Mouse (Mus musculus) megakaryocyte, embryonic 14.5 days (primary cell): ENCODE data around the gene Col18a1. TPM values are rescaled to one million over a fixed set of nuclear protein-coding genes. Genes with fewer than 3 reads are reported as not detected.

Experiments
- H3K27me3 ChIP-seq: replicated peaks from 2 replicates; pipeline ENCODE3; 2012; ENCODE audit warnings: inconsistent platforms
- H3K36me3 ChIP-seq: replicated peaks from 2 replicates; pipeline ENCODE3; 2012; ENCODE audit warnings: low read length, inconsistent platforms, mixed read lengths
- H3K4me1 ChIP-seq: 2 replicates; pipeline ENCODE4 v1.6.1; 2012; ENCODE audit warnings: inconsistent platforms
- H3K4me3 ChIP-seq: replicated peaks from 2 replicates; pipeline ENCODE3; 2012; ENCODE audit warnings: moderate library complexity, mild to moderate bottlenecking, inconsistent platforms
- H3K9me3 ChIP-seq: 2 replicates; pipeline ENCODE4 v1.6.1; 2012; ENCODE audit warnings: inconsistent platforms
- FLI1 ChIP-seq: IDR thresholded peaks from 2 replicates; pipeline ENCODE4 v1.6.1; 2012; ENCODE audit warnings: low read length, inconsistent platforms, mixed read lengths
- GATA1 ChIP-seq: IDR thresholded peaks from 3 replicates; pipeline ENCODE4 v1.6.1; 2012; ENCODE audit warnings: mixed read lengths, low read length, inconsistent platforms, borderline replicate concordance
- polyA plus RNA-seq: library from polyadenylated mRNA; stranded (reverse); fragments of >175 nt; gene quantifications from 2 replicates; pipeline ENCODE4 v1.2.3, GENCODE M21; 2012; ENCODE audit warnings: low replicate concordance; ENCODE audit not compliant: insufficient read depth

Col18a1 gene
- polyA plus RNA-seq, 1 experiment = 946 TPM

- Histone ChIP-seq H3K36me3 (peaks cover 90% of the 10 kb centered on the region), H3K4me3 (peak overlapping the region; percentile 48), H3K4me1 (peaks cover 95% of the 10 kb centered on the region), H3K27me3 (no peaks in the 10 kb centered on the region), H3K9me3 (no peaks in the 10 kb centered on the region)
- TF ChIP-seq GATA1 = no peak
- TF ChIP-seq FLI1 = no peak
Observed at GRCm38 (mm10) chr10:77116537-77117455, 49.6 kb downstream of the Col18a1 start.

DNA sequence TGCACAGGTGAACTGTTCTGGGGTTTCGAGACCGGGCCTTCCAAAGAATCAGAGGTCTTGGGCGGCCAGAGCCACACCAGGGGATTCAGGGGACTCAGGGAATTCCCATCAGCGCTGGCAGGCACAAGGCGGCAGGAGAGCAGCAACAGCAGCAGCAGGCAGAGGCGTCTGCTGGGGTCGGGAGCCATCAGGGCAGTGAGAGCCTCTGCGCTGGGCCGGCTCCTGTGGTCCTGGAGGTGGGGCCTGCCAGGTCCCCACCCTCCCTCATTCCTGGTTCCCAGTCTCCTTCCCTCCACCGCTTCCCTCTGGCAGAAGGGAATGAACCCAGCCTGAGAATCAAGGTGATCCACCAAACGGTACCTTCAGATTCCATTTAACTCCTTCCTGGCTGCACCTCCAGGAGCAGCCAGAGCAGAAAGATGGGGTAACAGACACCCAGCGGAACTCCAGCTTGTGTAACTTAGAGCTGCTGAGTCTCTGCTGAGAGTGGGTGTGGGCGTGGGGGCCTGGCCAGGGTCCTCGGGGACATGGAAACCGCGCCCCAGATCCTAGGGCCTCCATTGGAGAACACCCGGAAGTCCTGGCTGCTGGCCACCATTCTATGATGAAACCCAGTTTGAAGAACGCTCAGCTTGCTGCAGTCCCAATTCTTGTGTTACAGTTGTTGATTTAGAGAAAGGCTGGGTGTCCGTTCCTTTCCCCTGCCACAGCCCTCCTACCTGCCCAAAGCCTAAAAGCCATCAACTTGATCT, 52.7 kb downstream of the Col18a1 start:
- no peaks in the 10 kb centered on the region for H3K27me3 ChIP-seq
- H3K4me3 ChIP-seq = no peak overlapping the region

GRCm38 (mm10) chr10:77111550-77112249, 54.6 kb downstream of the Col18a1 start:
- peaks cover 5% of the 10 kb centered on the region for H3K9me3 ChIP-seq
- no peak for TF ChIP-seq FLI1
- TF ChIP-seq GATA1 = no peak
- no peaks in the 10 kb centered on the region for H3K27me3 ChIP-seq
- peaks cover 96% of the 10 kb centered on the region for H3K4me1 ChIP-seq
- H3K4me3 ChIP-seq = peak overlapping the region; percentile 24
- peaks cover 86% of the 10 kb centered on the region for H3K36me3 ChIP-seq

More for the DNA sequence above, 52.7 kb downstream of the Col18a1 start:
- no peaks in the 10 kb centered on the region for H3K9me3 ChIP-seq
- H3K36me3 ChIP-seq = peaks cover 88% of the 10 kb centered on the region
- TF ChIP-seq FLI1 = no peak
- no peak for TF ChIP-seq GATA1
- peaks cover 96% of the 10 kb centered on the region for H3K4me1 ChIP-seq

DNA sequence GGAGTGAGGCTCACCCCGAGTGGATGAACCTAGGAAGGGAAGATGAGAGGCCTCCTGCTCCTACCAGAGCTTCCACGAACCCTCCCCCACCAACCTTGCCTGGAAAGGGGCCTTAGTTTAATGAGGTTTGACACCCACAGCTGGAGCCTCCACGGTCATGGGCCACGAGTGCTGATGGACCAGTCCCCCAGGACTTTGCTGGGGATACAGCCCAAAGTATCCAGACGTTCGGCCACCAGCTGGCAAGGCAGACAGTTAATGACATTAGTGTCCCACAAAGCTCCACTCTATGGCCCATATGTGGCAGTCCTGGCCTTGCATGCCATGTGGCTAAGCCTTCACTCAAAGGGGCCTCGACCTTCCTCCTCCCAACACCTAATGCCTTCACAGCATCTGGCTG, 55.5 kb downstream of the Col18a1 start:
- TF ChIP-seq GATA1 = no peak
- TF ChIP-seq FLI1 = no peak
- Histone ChIP-seq H3K27me3 (no peaks in the 10 kb centered on the region), H3K4me1 (peaks cover 90% of the 10 kb centered on the region), H3K9me3 (peaks cover 10% of the 10 kb centered on the region), H3K4me3 (no peak overlapping the region), H3K36me3 (peaks cover 86% of the 10 kb centered on the region)

- H3K27me3 ChIP-seq = no peaks in the 10 kb centered on the region
- no peak for TF ChIP-seq FLI1
- TF ChIP-seq GATA1 = no peak
Observed at GRCm38 (mm10) chr10:77110010-77110409, 56.3 kb downstream of the Col18a1 start.

DNA sequence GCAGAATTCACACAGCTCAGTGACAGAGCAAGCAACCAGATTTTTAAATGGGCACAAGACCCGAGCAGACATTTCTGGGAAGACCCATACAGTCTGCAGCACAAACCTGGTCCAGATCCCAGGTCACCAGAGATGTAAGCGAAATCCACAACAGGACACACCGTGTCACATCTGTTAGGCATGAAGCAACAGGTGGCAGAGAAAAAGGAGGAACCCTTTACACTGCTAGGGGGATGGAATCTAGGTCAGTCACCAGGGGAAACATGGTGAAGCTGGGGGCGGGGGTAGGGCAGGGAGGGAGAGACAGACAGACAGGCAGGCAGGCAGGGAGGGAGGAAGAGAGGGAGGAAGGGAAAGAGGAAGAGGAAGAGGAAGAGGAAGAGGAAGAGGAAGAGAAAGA, 58.2 kb downstream of the Col18a1 start:
- Histone ChIP-seq H3K4me3 (no peak overlapping the region), H3K36me3 (peaks cover 71% of the 10 kb centered on the region), H3K4me1 (peaks cover 91% of the 10 kb centered on the region), H3K27me3 (no peaks in the 10 kb centered on the region), H3K9me3 (peaks cover 11% of the 10 kb centered on the region)
- no peak for TF ChIP-seq GATA1
- TF ChIP-seq FLI1 = no peak

More at GRCm38 (mm10) chr10:77110010-77110409, 56.3 kb downstream of the Col18a1 start:
- Histone ChIP-seq H3K4me1 (peaks cover 91% of the 10 kb centered on the region), H3K4me3 (no peak overlapping the region), H3K36me3 (peaks cover 89% of the 10 kb centered on the region), H3K9me3 (peaks cover 11% of the 10 kb centered on the region)

DNA sequence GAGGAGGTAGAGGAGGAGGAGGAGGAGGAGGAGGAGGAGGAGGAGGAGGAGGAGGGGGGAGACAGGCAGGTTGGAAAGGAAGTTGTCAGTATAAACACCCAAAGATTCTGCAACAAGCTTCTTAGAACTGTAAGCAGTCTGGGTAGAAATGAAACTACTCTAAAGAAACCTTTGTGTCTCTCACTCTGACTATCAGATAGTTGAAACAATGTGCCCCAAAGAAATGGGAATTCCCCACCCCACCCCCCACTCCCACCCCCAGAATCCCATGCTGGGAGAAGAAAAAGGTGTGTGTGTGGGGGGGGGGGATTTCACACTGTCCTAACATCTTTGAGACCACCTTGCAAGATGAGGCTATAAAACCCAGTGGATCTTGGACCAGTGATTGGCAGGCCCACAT, 62.0 kb downstream of the Col18a1 start:
- Histone ChIP-seq H3K9me3 (peaks cover 11% of the 10 kb centered on the region), H3K36me3 (peaks cover 57% of the 10 kb centered on the region), H3K4me3 (peak overlapping the region; percentile 31), H3K4me1 (peaks cover 81% of the 10 kb centered on the region), H3K27me3 (no peaks in the 10 kb centered on the region)
- TF ChIP-seq FLI1 (no peak), GATA1 (no peak)

- Histone ChIP-seq H3K4me1 (peaks cover 81% of the 10 kb centered on the region), H3K9me3 (peaks cover 11% of the 10 kb centered on the region), H3K36me3 (peaks cover 61% of the 10 kb centered on the region), H3K4me3 (peak overlapping the region; percentile 77), H3K27me3 (no peaks in the 10 kb centered on the region)
- no peak for TF ChIP-seq FLI1
- TF ChIP-seq GATA1 = no peak
Observed at GRCm38 (mm10) chr10:77103689-77104088, 62.7 kb downstream of the Col18a1 start.

DNA sequence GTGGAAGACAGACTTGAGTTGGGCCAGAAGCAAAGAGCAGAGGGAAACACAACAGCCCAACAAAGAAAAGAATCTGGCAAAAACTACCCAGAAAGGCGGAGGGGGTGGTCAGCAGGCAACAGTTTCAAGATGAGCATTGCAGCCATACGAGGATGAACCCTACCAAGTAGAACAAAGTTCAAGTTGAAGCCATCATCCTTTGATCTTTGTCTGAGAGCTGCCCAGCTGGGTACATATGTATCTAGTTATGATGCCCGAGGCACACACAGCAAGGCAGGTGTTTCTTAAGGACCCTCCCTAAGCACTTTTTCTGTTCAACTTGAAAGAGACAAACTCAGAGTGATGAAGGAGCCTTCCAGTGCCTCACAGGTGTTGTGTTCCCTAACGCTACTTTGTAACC, 66.6 kb downstream of the Col18a1 start:
- TF ChIP-seq FLI1 (no peak), GATA1 (no peak)
- no peak overlapping the region for H3K4me3 ChIP-seq
- peaks cover 82% of the 10 kb centered on the region for H3K4me1 ChIP-seq
- no peaks in the 10 kb centered on the region for H3K9me3 ChIP-seq
- H3K27me3 ChIP-seq = no peaks in the 10 kb centered on the region
- peaks cover 68% of the 10 kb centered on the region for H3K36me3 ChIP-seq
